Mouse (Mus musculus) neural tube, embryonic 13.5 days (tissue): ENCODE measurements around the gene Dscaml1. TPM values are rescaled to one million over a fixed set of nuclear protein-coding genes. Genes with fewer than 3 reads are reported as not detected.

Experiments
- ATAC-seq: fragments of 200-750 bp; cut with Nextera tagmentation; 2 replicates; pipeline ENCODE4 v1.8.0; 2017; ENCODE audit warnings: low read depth, mild to moderate bottlenecking, moderate TSS enrichment, moderate library complexity
- H3K27ac ChIP-seq: fragments of 300-500 bp; sonication (generic); replicated peaks from 2 replicates; pipeline ENCODE4 v1.5.1; 2015; ENCODE audit warnings: moderate library complexity, mild to moderate bottlenecking, inconsistent platforms
- H3K27me3 ChIP-seq: fragments of 300-500 bp; sonication (generic); 2 replicates; pipeline ENCODE4 v1.6.1; 2015; ENCODE audit warnings: mild to moderate bottlenecking, inconsistent platforms
- H3K36me3 ChIP-seq: fragments of 300-500 bp; sonication (generic); 2 replicates; pipeline ENCODE4 v1.6.1; 2015; ENCODE audit warnings: mild to moderate bottlenecking, inconsistent platforms
- H3K4me1 ChIP-seq: fragments of 300-500 bp; sonication (generic); replicated peaks from 2 replicates; pipeline ENCODE4 v1.6.1; 2015; ENCODE audit warnings: inconsistent platforms
- H3K4me2 ChIP-seq: fragments of 300-500 bp; sonication (generic); 2 replicates; pipeline ENCODE4 v1.6.1; 2015; ENCODE audit warnings: inconsistent platforms, mild to moderate bottlenecking, moderate library complexity
- H3K4me3 ChIP-seq: fragments of 300-500 bp; sonication (generic); 2 replicates; pipeline ENCODE4 v1.5.1; 2015; ENCODE audit warnings: mild to moderate bottlenecking, inconsistent platforms
- H3K9ac ChIP-seq: fragments of 300-500 bp; sonication (generic); 2 replicates; pipeline ENCODE4 v1.6.1; 2015; ENCODE audit warnings: moderate library complexity, mild to moderate bottlenecking, inconsistent platforms
- H3K9me3 ChIP-seq: fragments of 300-500 bp; sonication (generic); 2 replicates; pipeline ENCODE4 v1.6.1; 2016; ENCODE audit warnings: inconsistent platforms
- WGBS: fragments of 180-500 bp; shearing (Covaris S2); methylation state at CpG from one replicate; pipeline ENCODE4 v1.1.7; 2015; 5-methylcytosine and 5-hydroxymethylcytosine counted together
- polyA plus RNA-seq: library from polyadenylated mRNA; unstranded; fragments of >200 nt; fragmentation: Nextera tagmentation; extraction: Ambion mirVana; gene quantifications from 2 replicates; pipeline ENCODE4 v1.2.1, GENCODE M21; 2015

The Dscaml1 gene
- polyA plus RNA-seq, result 12.5 and 13.5 TPM in 2 replicates

DNA sequence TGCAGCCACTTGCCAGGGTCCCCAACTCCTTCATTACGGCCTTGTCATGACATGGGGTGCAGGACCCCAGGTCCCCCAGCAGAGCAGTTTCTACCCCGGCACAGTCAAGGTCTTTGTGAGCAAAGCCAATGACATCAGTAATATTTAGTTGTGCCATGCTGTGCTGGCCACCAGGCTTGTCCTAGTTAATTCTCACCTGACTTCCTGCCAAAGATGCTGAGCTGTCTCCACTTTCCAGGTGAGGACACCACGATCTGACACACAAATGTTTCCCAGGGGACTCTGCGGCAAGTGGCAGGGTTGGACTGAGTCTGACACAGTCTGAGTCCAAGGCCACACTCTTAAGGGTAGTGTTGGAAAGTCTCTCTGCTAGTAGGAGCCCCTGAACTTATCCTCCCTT lies at the start of gene Dscaml1:
Gene Dscaml1 (plus strand): TSS at position 173 of the 400 bp plus-strand sequence.
- Histone ChIP-seq H3K9ac (no peak within 1 kb of the TSS), H3K4me3 (no peak within 1 kb of the TSS), H3K4me1 (peaks cover 23% of the 10 kb centered on the region), H3K27ac (no peak within 1 kb of the TSS), H3K36me3 (no peaks in the 10 kb centered on the region), H3K9me3 (no peaks in the 10 kb centered on the region), H3K4me2 (no peak within 1 kb of the TSS), H3K27me3 (peaks cover 48% of the 10 kb centered on the region)
- WGBS, result 84% methylated on average over 4 of the region's 4 CpGs
- ATAC-seq, result no peak

DNA sequence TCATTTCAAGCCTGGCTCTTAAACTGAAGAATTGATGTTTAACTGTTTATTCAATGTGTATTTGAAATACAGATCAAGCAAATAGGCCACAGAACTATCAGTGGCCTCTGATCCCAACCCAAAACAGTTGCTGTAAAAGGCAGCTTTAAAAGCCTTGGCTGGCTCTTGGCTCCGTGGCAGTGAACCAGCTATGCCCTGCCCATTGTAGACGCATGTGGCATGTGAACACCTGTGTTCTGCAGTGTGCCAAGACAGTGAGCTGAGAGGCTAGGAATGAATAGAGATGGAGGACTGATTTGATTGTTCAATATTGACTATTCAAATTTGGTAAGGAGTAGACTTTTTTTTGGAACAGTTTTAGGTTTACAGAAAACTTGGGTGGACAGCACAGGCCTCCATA lies 49.5 kb upstream of the Dscaml1 start:
- no peak for ATAC-seq
- 90% methylated on average over 2 of the region's 2 CpGs for WGBS
- no peak overlapping the region for H3K9ac ChIP-seq
- no peaks in the 10 kb centered on the region for H3K27me3 ChIP-seq
- peaks cover 58% of the 10 kb centered on the region for H3K4me1 ChIP-seq
- H3K27ac ChIP-seq, result no peak overlapping the region
- H3K36me3 ChIP-seq, result no peaks in the 10 kb centered on the region; the same call in 1 of the 2 replicates
- H3K4me3 ChIP-seq, result no peak overlapping the region
- H3K4me2 ChIP-seq, result no peak overlapping the region
- no peaks in the 10 kb centered on the region for H3K9me3 ChIP-seq

GRCm38 (mm10) chr9:45380411-45381251 lies 45.8 kb upstream of the Dscaml1 start:
- peak overlapping the region; percentile 26; the same call in 1 of the 2 replicates for H3K9ac ChIP-seq
- peak; percentile 80 for ATAC-seq

GRCm38 (mm10) chr9:45382336-45382735 lies 44.1 kb upstream of the Dscaml1 start:
- Histone ChIP-seq H3K9me3 (no peaks in the 10 kb centered on the region), H3K4me2 (no peak overlapping the region), H3K27me3 (no peaks in the 10 kb centered on the region), H3K27ac (no peak overlapping the region), H3K36me3 (no peaks in the 10 kb centered on the region; the same call in 1 of the 2 replicates), H3K4me1 (peaks cover 51% of the 10 kb centered on the region), H3K9ac (no peak overlapping the region), H3K4me3 (no peak overlapping the region)
- WGBS, result 79% methylated on average over 5 of the region's 5 CpGs
- no peak for ATAC-seq

More at GRCm38 (mm10) chr9:45380411-45381251, 45.8 kb upstream of the Dscaml1 start:
- Histone ChIP-seq H3K36me3 (no peaks in the 10 kb centered on the region; the same call in 1 of the 2 replicates), H3K4me1 (peaks cover 57% of the 10 kb centered on the region), H3K4me3 (no peak overlapping the region), H3K4me2 (no peak overlapping the region), H3K27me3 (no peaks in the 10 kb centered on the region), H3K9me3 (no peaks in the 10 kb centered on the region), H3K27ac (peak overlapping the region; percentile 78)
- 43% methylated on average over 10 of the region's 10 CpGs for WGBS

DNA sequence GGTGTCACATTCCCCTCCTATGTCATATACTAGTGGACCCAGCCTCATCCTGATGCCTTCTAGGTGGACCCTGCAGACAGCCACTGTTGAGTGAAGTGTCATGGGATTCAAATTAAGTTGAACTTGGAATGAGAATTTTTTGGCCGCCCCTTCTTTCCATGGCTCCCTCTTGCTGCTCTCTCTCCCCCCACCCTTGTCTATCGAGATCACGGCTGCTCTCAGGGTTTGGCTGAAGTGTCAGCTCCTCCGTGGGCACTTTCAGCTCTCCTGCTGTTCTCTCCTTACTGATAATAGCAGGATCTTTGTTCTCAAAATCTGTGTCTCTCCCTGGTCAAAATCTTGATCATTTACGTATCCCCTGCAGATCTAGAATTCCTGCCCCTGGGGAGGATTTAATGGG lies 43.6 kb upstream of the Dscaml1 start:
- no peaks in the 10 kb centered on the region for H3K9me3 ChIP-seq
- no peak overlapping the region for H3K27ac ChIP-seq
- no peak overlapping the region for H3K9ac ChIP-seq
- H3K4me3 ChIP-seq, result no peak overlapping the region
- 80% methylated on average over 5 of the region's 5 CpGs for WGBS
- H3K36me3 ChIP-seq, result no peaks in the 10 kb centered on the region
- H3K27me3 ChIP-seq, result no peaks in the 10 kb centered on the region
- no peak for ATAC-seq
- H3K4me2 ChIP-seq, result no peak overlapping the region
- H3K4me1 ChIP-seq, result peaks cover 51% of the 10 kb centered on the region

DNA sequence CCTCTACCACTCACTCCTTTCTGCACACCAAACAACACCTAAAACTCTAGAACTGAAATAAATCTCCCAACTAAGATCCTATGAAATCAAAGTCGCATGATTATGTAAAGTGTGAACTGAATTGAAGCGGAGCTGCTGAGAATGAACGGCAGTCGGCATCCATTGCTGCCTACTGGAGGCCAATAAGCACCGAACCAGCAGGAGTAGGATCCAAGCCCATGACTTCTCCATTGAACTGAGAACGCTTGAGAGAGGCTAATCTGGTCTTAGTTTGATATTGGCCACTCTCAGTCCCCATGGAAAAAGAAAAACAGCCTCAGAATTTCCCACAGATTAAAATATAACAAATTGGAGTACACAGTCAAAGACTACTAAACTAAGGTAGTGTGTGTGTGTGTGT lies 42.5 kb upstream of the Dscaml1 start:
- peaks cover 43% of the 10 kb centered on the region for H3K4me1 ChIP-seq
- no peaks in the 10 kb centered on the region for H3K27me3 ChIP-seq
- H3K9me3 ChIP-seq, result no peaks in the 10 kb centered on the region
- H3K9ac ChIP-seq, result no peak overlapping the region
- no peak for ATAC-seq
- no peak overlapping the region for H3K27ac ChIP-seq
- 93% methylated on average over 6 of the region's 6 CpGs for WGBS
- no peak overlapping the region for H3K4me2 ChIP-seq
- H3K36me3 ChIP-seq, result no peaks in the 10 kb centered on the region
- no peak overlapping the region for H3K4me3 ChIP-seq

GRCm38 (mm10) chr9:45386698-45387097 lies 39.7 kb upstream of the Dscaml1 start:
- no peak overlapping the region for H3K9ac ChIP-seq
- 90% methylated on average over 5 of the region's 5 CpGs for WGBS
- H3K4me2 ChIP-seq, result no peak overlapping the region
- H3K36me3 ChIP-seq, result peaks cover 12% of the 10 kb centered on the region
- peaks cover 15% of the 10 kb centered on the region; the same call in 1 of the 2 replicates for H3K4me1 ChIP-seq
- H3K4me3 ChIP-seq, result no peak overlapping the region
- H3K9me3 ChIP-seq, result no peaks in the 10 kb centered on the region
- H3K27ac ChIP-seq, result no peak overlapping the region
- no peaks in the 10 kb centered on the region for H3K27me3 ChIP-seq
- no peak for ATAC-seq

DNA sequence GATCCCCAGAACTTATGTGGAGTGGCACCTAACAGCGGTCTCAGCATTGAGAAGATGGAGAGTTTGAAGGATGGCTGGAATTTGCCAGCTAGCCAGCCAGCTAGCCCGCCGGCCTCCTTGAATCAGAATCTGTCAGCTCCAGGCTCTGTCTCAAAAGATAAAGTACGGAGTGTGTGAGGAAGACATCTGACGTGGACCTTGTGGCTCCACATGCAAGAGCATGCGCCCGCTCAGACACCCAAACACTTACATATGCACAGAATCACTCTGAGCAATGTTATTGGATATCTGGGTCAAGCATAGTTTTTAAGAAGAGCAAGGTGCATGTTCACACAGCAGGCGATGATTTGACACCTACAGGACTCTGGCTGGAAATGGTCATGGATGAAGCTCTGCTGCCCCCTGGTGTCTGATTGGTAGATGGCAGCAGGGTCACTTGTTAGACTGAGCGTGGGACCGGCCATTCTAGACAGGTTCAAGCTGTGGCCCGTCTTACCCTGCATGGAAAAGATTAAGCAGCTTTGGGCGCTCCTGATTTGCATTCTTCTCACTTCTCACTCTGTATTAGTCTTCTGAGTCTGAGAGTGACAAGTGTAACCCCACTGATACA lies 37.9 kb upstream of the Dscaml1 start:
- peak; percentile 88 for ATAC-seq
- no peak overlapping the region for H3K4me2 ChIP-seq
- no peaks in the 10 kb centered on the region for H3K27me3 ChIP-seq
- H3K4me3 ChIP-seq, result no peak overlapping the region
- H3K9ac ChIP-seq, result no peak overlapping the region
- H3K27ac ChIP-seq, result no peak overlapping the region
- peaks cover 28% of the 10 kb centered on the region for H3K36me3 ChIP-seq
- 49% methylated on average over 12 of the region's 12 CpGs for WGBS
- no peaks in the 10 kb centered on the region for H3K9me3 ChIP-seq
- H3K4me1 ChIP-seq, result 0 out of 2 replicates have a peak, but pooled peaks cover 8% of the 10 kb centered on the region

- ATAC-seq, result no peak
- H3K36me3 ChIP-seq, result peaks cover 39% of the 10 kb centered on the region
- no peaks in the 10 kb centered on the region for H3K27me3 ChIP-seq
- H3K9ac ChIP-seq, result no peak overlapping the region
- H3K27ac ChIP-seq, result no peak overlapping the region
- 0 out of 2 replicates have a peak, but pooled peaks cover 5% of the 10 kb centered on the region for H3K4me1 ChIP-seq
- H3K9me3 ChIP-seq, result no peaks in the 10 kb centered on the region
- 95% methylated on average over 8 of the region's 8 CpGs for WGBS
- H3K4me3 ChIP-seq, result no peak overlapping the region
- H3K4me2 ChIP-seq, result no peak overlapping the region
These were observed 36.8 kb upstream of the Dscaml1 start for GRCm38 (mm10) chr9:45389596-45389995.

DNA sequence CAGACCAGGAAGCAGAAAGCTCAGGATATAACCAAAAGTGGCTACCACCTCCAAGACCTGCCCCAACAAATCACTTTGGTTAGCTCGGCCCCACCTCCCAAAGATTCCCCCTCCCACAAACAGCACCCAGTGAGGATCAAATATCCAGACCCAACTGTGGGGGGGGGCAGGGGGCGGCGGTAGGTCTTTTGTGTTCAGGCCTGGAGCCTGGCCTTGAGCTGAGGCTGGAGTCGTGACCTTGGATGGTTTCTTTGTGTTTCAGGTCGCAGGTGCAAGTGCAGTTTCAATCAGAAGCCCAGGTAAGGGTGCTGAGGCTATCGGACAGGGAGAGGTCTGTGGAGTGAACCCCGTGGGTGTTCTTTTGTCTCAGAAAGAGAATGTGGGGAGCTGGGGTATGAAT lies 35.1 kb upstream of the Dscaml1 start:
- Histone ChIP-seq H3K4me2 (no peak overlapping the region), H3K4me3 (no peak overlapping the region), H3K9ac (no peak overlapping the region), H3K36me3 (peaks cover 55% of the 10 kb centered on the region), H3K27ac (no peak overlapping the region), H3K27me3 (no peaks in the 10 kb centered on the region), H3K4me1 (no peaks in the 10 kb centered on the region), H3K9me3 (no peaks in the 10 kb centered on the region)
- ATAC-seq, result no peak
- WGBS, result 82% methylated on average over 7 of the region's 7 CpGs

- H3K36me3 ChIP-seq, result peaks cover 55% of the 10 kb centered on the region
- no peak overlapping the region for H3K27ac ChIP-seq
- no peak for ATAC-seq
- 91% methylated on average over 6 of the region's 6 CpGs for WGBS
- H3K4me1 ChIP-seq, result no peaks in the 10 kb centered on the region
- no peaks in the 10 kb centered on the region for H3K9me3 ChIP-seq
- no peak overlapping the region for H3K4me3 ChIP-seq
- no peak overlapping the region for H3K4me2 ChIP-seq
- H3K27me3 ChIP-seq, result no peaks in the 10 kb centered on the region
- H3K9ac ChIP-seq, result no peak overlapping the region
These were observed 31.2 kb upstream of the Dscaml1 start for GRCm38 (mm10) chr9:45395218-45395617.

DNA sequence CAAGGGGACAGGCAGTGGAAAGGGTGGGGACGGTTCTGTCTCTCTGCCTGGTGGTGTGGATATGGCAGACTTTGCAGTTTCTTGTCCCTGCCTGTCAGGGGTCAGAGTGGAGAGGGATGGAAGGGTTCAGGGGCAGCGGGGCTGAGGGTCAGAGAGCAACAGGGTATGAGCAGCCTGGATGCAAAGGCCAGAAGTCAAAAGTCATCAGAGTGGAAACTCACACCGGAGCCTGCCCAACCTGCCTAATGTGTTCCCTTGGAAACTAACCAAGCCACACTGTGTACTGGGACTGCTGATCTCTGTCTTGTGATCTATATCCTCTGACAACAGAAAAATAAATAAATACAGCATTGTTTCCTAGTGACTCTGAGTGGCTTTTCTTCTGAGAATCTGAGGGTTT lies 30.6 kb upstream of the Dscaml1 start:
- Histone ChIP-seq H3K4me3 (no peak overlapping the region), H3K9me3 (no peaks in the 10 kb centered on the region), H3K9ac (no peak overlapping the region), H3K4me2 (no peak overlapping the region), H3K4me1 (no peaks in the 10 kb centered on the region), H3K27me3 (no peaks in the 10 kb centered on the region), H3K27ac (no peak overlapping the region), H3K36me3 (peaks cover 52% of the 10 kb centered on the region)
- 71% methylated on average over 3 of the region's 3 CpGs for WGBS
- no peak for ATAC-seq
